Mouse (Mus musculus): ENCODE data around the gene Hoxb8. TPM values are rescaled to one million over a fixed set of nuclear protein-coding genes. Genes with fewer than 3 reads are reported as not detected.

Hoxb8 gene
- total RNA-seq, 2 experiments from 2014 or later, result not detected

- no peak for DNase-seq
These were observed 4.3 kb downstream of the Hoxb8 start, which contains the start of gene Hoxb7 for GRCm38 (mm10) chr11:96285771-96286738. Hoxb7 (plus strand) TSS chr11:96286623.

GRCm38 (mm10) chr11:96286739-96287385 is 5.2 kb downstream of the Hoxb8 start:
- DNase-seq, result no peak

- DNase-seq, result no peak
These were observed 5.7 kb downstream of the Hoxb8 start for GRCm38 (mm10) chr11:96287411-96287810.

GRCm38 (mm10) chr11:96288455-96289221 is 6.9 kb downstream of the Hoxb8 start:
- DNase-seq, result no peak

GRCm38 (mm10) chr11:96289293-96289692 is 7.6 kb downstream of the Hoxb8 start:
- DNase-seq, result no peak

GRCm38 (mm10) chr11:96289837-96290236 is 8.1 kb downstream of the Hoxb8 start:
- no peak for DNase-seq

- DNase-seq, result no peak
These were observed 9.1 kb downstream of the Hoxb8 start for GRCm38 (mm10) chr11:96290705-96291355.

GRCm38 (mm10) chr11:96291681-96292564 is 10.2 kb downstream of the Hoxb8 start, which contains the start of gene Hoxb6:
Hoxb6 (plus strand) TSS chr11:96292476.
- no peak for DNase-seq

GRCm38 (mm10) chr11:96292565-96293301 is 11.0 kb downstream of the Hoxb8 start:
- no peak for DNase-seq

- no peak for DNase-seq
These were observed 11.7 kb downstream of the Hoxb8 start for GRCm38 (mm10) chr11:96293302-96293921.

GRCm38 (mm10) chr11:96294245-96295091 is 12.8 kb downstream of the Hoxb8 start:
- no peak for DNase-seq

- DNase-seq, result no peak
These were observed 13.6 kb downstream of the Hoxb8 start for GRCm38 (mm10) chr11:96295092-96295835.

- DNase-seq, result no peak
These were observed 15.3 kb downstream of the Hoxb8 start for GRCm38 (mm10) chr11:96296997-96297396.

- DNase-seq, result no peak
These were observed 15.7 kb downstream of the Hoxb8 start for GRCm38 (mm10) chr11:96297428-96297827.

GRCm38 (mm10) chr11:96297968-96298635 is 16.4 kb downstream of the Hoxb8 start:
- DNase-seq, result no peak

GRCm38 (mm10) chr11:96298895-96299667 is 17.4 kb downstream of the Hoxb8 start:
- DNase-seq, result no peak

GRCm38 (mm10) chr11:96299781-96300180 is 18.1 kb downstream of the Hoxb8 start:
- no peak for DNase-seq

Measured in layer of hippocampus, postnatal 36 days (tissue).